Mouse (Mus musculus) midbrain, embryonic 13.5 days (tissue): ENCODE measurements at regions not wholly inside any gene's neighbourhood (a gene's known extent, or its start where the extent isn't known, plus 50 kb on each side); places are given as distances from the start of the nearest gene placed in this dataset.
"Not testable (repeated sequence)": the region's sequence is repeated elsewhere in the genome, so short reads cannot be mapped to it uniquely, and the experiment has no call there.

Source experiments
- ATAC-seq: fragments of 200-750 bp; cut with Nextera tagmentation; 2 replicates; pipeline ENCODE4 v1.8.0; 2017; ENCODE audit warnings: mild to moderate bottlenecking, moderate TSS enrichment, moderate library complexity
- H3K27ac ChIP-seq: fragments of 300-500 bp; sonication (generic); 2 replicates; pipeline ENCODE4 v1.5.1; 2015; ENCODE audit warnings: inconsistent platforms, mild to moderate bottlenecking, moderate library complexity
- H3K27me3 ChIP-seq: fragments of 300-500 bp; sonication (generic); 2 replicates; pipeline ENCODE4 v1.6.1; 2015; ENCODE audit warnings: mild to moderate bottlenecking, inconsistent platforms
- H3K36me3 ChIP-seq: fragments of 300-500 bp; sonication (generic); 2 replicates; pipeline ENCODE4 v1.6.1; 2015; ENCODE audit warnings: mild to moderate bottlenecking, inconsistent platforms
- H3K4me1 ChIP-seq: fragments of 300-500 bp; sonication (generic); replicated peaks from 2 replicates; pipeline ENCODE4 v1.6.1; 2015; ENCODE audit warnings: inconsistent platforms
- H3K4me2 ChIP-seq: fragments of 300-500 bp; sonication (generic); replicated peaks from 2 replicates; pipeline ENCODE4 v1.6.1; 2015; ENCODE audit warnings: moderate library complexity, mild to moderate bottlenecking, inconsistent platforms
- H3K4me3 ChIP-seq: fragments of 300-500 bp; sonication (generic); replicated peaks from 2 replicates; pipeline ENCODE4 v1.5.1; 2015; ENCODE audit warnings: mild to moderate bottlenecking, inconsistent platforms
- H3K9ac ChIP-seq: fragments of 300-500 bp; sonication (generic); replicated peaks from 2 replicates; pipeline ENCODE4 v1.6.1; 2015; ENCODE audit warnings: mild to moderate bottlenecking, inconsistent platforms
- H3K9me3 ChIP-seq: fragments of 300-500 bp; sonication (generic); 2 replicates; pipeline ENCODE4 v1.6.1; 2016; ENCODE audit warnings: mild to moderate bottlenecking, inconsistent platforms
- WGBS: fragments of 180-500 bp; shearing (Covaris S2); methylation state at CpG from one replicate; pipeline ENCODE4 v1.1.7; 2015; 5-methylcytosine and 5-hydroxymethylcytosine counted together

DNA sequence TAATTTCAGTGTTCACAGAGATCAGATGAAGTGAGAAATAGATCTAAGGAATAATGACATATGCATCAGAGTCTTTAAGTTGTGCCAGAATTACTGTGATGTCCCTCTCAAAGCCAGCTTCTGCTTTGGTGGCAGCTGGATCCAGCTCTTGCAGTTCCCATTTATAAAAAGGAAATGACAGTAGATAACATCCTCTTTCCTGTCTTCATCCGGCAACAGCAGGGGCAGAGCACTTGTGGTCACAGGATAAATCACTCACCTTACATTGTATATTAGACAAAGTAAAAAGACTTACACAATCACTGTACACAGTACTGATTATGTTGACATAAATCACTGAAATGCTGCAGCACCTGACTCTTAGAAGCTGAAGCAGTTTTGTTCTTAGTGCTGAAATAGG lies 1214.2 kb downstream of the Adam6a start:
- not testable (repeated sequence) for H3K4me3 ChIP-seq, H3K4me1 ChIP-seq, H3K9ac ChIP-seq, H3K36me3 ChIP-seq, H3K4me2 ChIP-seq, H3K27me3 ChIP-seq, H3K27ac ChIP-seq, ATAC-seq
- H3K9me3 ChIP-seq, result peaks cover 16% of the 10 kb centered on the region
- 83% methylated on average over 1 of the region's 1 CpGs for WGBS

DNA sequence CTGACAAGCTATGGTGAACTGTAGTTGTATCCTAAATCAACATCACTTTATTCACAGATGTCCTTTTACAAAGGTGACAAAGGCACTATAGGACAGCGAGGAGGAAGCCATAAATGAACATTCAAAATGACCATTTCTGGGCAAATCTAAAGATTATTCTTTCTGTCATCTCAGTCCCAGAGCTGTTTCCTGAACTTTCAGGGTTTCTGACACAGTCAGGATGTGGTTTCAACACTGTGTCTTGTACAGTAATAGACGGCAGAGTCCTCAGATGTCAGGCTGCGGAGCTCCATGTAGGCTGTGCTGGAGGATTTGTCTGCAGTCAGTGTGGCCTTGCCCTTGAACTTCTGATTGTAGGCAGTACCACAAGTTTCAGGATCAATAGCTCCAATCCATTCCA lies 1220.5 kb downstream of the Adam6a start:
- H3K9ac ChIP-seq, H3K36me3 ChIP-seq, ATAC-seq, H3K4me2 ChIP-seq, H3K4me3 ChIP-seq, H3K27me3 ChIP-seq, H3K27ac ChIP-seq, H3K4me1 ChIP-seq: not testable (repeated sequence)
- WGBS, result 86% methylated on average over 3 of the region's 3 CpGs
- peaks cover 36% of the 10 kb centered on the region for H3K9me3 ChIP-seq

DNA sequence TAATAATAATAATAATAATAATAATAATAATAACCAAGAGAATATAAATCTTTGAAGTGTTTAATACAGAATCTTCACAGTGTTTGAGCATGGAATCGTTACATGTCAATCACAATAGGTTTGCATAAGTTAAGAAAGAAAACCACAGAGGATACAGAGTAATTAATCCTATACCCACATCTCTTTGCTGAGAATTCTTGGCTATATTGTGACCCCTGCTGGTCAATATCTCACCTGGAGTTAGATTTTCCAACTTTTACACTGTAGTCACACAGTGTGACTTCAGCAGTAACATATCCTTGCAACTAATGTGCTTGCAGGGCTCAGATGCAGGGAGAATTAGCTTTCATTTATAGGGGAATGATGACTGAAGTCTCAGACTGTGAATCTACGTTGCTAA lies 1231.7 kb downstream of the Adam6a start:
- H3K27me3 ChIP-seq, H3K4me3 ChIP-seq, ATAC-seq, H3K9ac ChIP-seq, H3K4me1 ChIP-seq, H3K27ac ChIP-seq, H3K36me3 ChIP-seq, H3K4me2 ChIP-seq: not testable (repeated sequence)
- peaks cover 74% of the 10 kb centered on the region for H3K9me3 ChIP-seq
- 72% methylated on average over 2 of the region's 2 CpGs for WGBS

DNA sequence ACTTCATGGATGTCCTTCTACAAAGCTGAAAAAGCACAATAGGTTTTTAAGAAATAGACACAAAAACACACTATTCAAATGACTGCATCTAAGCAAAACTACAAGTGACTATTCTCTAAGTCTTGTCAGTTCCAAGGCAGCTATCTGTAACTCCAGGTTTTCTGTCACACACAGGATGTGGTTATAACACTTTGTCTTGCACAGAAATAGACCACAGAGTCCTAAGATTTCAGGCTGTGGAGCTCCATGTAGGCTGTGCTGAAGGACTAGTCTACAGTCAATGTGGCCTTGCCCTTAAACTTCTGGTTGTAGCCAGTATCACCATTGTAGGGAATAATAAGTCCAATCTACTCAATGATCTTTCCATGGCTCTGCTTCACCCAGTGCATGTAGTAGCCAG lies 1243.1 kb upstream of the Zfp386 start:
- Histone ChIP-seq H3K4me2 (no peak overlapping the region), H3K27me3 (no peaks in the 10 kb centered on the region), H3K9me3 (peaks cover 25% of the 10 kb centered on the region), H3K4me1 (no peaks in the 10 kb centered on the region), H3K4me3 (no peak overlapping the region), H3K36me3 (no peaks in the 10 kb centered on the region), H3K9ac (no peak overlapping the region), H3K27ac (no peak overlapping the region)
- no peak for ATAC-seq

DNA sequence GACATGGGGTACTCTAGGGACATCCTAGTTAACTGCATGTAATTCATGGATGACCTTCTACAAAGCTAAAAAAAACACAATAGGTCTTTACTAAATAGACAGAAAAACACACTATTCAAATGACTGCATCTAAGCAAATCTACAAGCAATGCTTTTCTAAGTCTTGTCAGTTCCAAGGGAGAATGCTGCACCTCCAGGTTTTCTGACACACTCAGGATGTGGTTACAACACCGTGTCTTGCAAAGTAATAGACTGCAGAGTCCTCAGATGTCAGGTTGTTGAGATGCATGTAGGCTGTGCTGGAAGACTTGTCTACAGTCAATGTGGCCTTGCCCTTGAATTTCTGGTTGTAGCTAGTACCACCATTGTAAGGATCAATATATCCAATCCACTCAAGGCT lies 1238.3 kb upstream of the Zfp386 start:
- Histone ChIP-seq H3K36me3 (no peaks in the 10 kb centered on the region), H3K4me3 (no peak overlapping the region), H3K27me3 (no peaks in the 10 kb centered on the region), H3K27ac (no peak overlapping the region), H3K9ac (no peak overlapping the region), H3K4me2 (no peak overlapping the region), H3K9me3 (peaks cover 29% of the 10 kb centered on the region), H3K4me1 (no peaks in the 10 kb centered on the region)
- WGBS, result 78% methylated on average over 1 of the region's 1 CpGs
- no peak for ATAC-seq

DNA sequence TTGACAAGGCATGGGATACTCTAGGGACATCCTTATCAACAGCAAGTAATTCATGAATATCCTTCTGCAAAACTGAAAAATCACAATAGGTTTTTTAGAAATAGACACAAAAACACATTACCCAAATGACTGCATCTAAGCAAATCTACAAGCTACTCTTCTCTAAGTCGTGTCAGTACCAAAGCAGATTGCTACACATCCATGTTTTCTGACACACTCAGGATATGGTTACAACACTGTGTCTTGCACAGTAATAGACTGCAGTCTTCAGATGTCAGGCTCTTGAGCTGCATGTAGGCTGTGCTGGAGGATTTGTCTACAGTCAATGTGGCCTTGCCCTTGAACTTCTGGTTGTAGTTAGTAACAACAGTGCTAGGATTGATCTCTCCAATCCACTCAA lies 1230.7 kb upstream of the Zfp386 start:
- not testable (repeated sequence) for H3K4me3 ChIP-seq, H3K36me3 ChIP-seq, H3K4me2 ChIP-seq, H3K27ac ChIP-seq, H3K9ac ChIP-seq, ATAC-seq, H3K4me1 ChIP-seq, H3K27me3 ChIP-seq
- WGBS, result 85% methylated on average over 1 of the region's 1 CpGs
- peaks cover 23% of the 10 kb centered on the region for H3K9me3 ChIP-seq

DNA sequence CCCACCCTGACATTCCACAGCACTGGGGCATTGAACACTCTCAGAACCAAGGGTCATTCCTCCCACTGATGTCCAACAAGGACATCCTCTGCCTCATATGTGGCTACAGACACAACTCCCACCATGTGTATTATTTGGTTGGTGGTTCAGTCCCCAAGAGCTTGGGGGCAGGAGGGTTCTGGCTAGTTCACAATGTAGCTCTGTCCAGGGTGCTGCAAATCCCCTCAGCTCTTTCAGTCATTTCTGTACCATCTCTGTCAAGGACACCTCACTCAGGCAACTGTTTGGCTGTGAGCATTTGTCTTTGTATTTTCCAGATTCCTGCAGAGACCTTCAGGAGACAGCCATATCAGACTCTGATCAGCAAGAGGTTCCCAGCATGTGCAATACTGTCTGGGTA lies 1214.6 kb upstream of the Zfp386 start:
- Histone ChIP-seq H3K4me1 (no peaks in the 10 kb centered on the region), H3K4me3 (no peak overlapping the region), H3K9ac (no peak overlapping the region), H3K4me2 (no peak overlapping the region), H3K9me3 (peaks cover 28% of the 10 kb centered on the region), H3K27ac (no peak overlapping the region), H3K36me3 (no peaks in the 10 kb centered on the region), H3K27me3 (no peaks in the 10 kb centered on the region)
- no peak for ATAC-seq
